Mouse (Mus musculus) gastrocnemius, postnatal 4 days (tissue): ENCODE data around the gene Defb6. TPM values are rescaled to one million over a fixed set of nuclear protein-coding genes. Genes with fewer than 3 reads are reported as not detected.

Experiments
- DNase-seq, 2 experiments: peaks; one replicate each; pipeline ENCODE4 v3.0.0; 2021 to 2022; ENCODE audit warnings: low spot score in 2 of 2, mixed read lengths in 2 of 2
- long read RNA-seq, 2 experiments: library from polyadenylated mRNA; stranded (forward); transcript quantifications; one replicate each; pipeline ENCODE4 v2.0.0; 2021
- total RNA-seq, 2 experiments: library from RNA; stranded (reverse); gene quantifications; 2 replicates each; pipeline ENCODE4 v1.2.3; 2021

Defb6 gene
- not detected for total RNA-seq
- long read RNA-seq, experiment 1, result 0 reads
- long read RNA-seq, experiment 2, result 0 reads

DNA sequence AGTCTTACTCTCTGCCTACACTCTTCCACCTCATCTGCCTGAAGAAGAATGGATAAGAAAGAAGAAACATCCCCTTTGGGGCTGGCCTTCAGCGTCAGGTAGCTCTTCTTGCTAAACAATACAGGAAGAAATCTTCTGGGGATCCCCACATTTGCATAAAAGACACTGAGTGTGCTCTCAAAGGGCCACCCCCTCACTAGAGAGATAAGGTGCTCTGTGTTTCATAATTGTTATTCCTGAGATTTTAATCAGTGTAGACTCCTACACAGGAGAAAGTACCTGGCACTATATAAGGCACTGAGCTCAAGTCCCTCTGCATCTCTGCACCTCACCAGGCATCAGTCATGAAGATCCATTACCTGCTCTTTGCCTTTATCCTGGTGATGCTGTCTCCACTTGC, at the start of gene Defb6:
Defb6 (plus strand) TSS at position 318 of the 400 bp plus-strand sequence.
- DNase-seq, result no peak

DNA sequence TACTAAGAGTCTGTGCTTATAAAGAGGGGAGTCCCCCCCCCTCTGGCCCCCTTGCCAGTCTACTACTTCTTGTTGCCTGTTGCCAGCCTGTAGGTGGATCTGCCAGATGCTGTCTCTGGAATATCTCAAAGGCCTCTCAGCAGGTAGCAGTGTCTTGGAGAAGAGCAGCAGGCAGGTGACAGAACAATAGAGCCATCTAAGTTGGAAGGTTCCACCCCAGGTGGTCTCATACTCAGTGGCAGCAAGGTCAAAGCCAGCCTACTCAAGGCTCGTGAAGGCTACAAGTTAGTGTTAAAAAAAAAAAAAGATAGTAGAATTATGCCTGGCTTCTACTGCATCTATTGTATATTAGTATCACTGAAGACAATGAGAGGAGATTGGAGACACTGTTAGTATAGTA, 12.8 kb downstream of the Defb6 start:
- DNase-seq, result no peak

DNA sequence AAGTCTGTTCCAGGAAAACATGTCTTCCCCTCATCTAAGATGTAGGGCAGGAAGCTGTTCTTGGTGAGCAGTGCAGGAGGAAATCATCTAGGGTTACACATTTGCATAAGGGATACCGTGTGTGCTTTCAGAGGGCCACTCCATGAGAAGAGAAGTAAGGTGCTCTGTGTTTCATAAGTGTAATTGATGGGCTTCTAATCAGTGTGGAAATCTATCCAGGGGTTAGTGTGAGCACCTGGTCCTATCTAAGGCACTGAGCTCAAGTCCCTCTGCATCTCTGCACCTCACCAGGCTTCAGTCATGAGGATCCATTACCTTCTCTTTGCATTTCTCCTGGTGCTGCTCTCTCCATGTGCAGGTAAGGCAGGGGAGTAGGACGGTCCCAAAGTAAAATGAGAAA, 14.3 kb downstream of the Defb6 start, which contains the start of gene Defb46:
Defb46 (plus strand) TSS at position 301 of the 400 bp plus-strand sequence.
- no peak for DNase-seq

GRCm38 (mm10) chr8:19247280-19247679, 22.0 kb downstream of the Defb6 start, which contains the start of gene Defb5:
Gene Defb5 (plus strand): TSS chr8:19247580.
- DNase-seq, result no peak

- DNase-seq, result no peak
Observed at GRCm38 (mm10) chr8:19258136-19258535, 32.9 kb downstream of the Defb6 start.

GRCm38 (mm10) chr8:19259667-19260066, 34.4 kb downstream of the Defb6 start:
- no peak for DNase-seq

Other genes starting within 250 kb of the Defb6 start
- gene Defb40, start 247.2 kb upstream of the Defb6 start, total RNA-seq, result not detected
- gene Defb37, start 234.4 kb upstream of the Defb6 start, total RNA-seq, result not detected
- not detected for gene Defb38, start 198.9 kb upstream of the Defb6 start, total RNA-seq
- gene Defb39, start 160.7 kb upstream of the Defb6 start, total RNA-seq, result not detected
- gene Defb12, start 110.6 kb upstream of the Defb6 start, total RNA-seq, result not detected
- not detected for gene Defb34, start 101.7 kb upstream of the Defb6 start, total RNA-seq
- gene Gm45826, start 84.7 kb upstream of the Defb6 start, total RNA-seq, result not detected
- not detected for gene Defb14, start 31.1 kb upstream of the Defb6 start, total RNA-seq
- not detected for gene Defb4, start 26.8 kb upstream of the Defb6 start, total RNA-seq
- not detected for gene Defb46, start 14.4 kb downstream of the Defb6 start, total RNA-seq
- gene Defb5, start 22.1 kb downstream of the Defb6 start, total RNA-seq, result not detected
- not detected for gene Defb3, start 67.9 kb downstream of the Defb6 start, total RNA-seq
- gene Defb8, start 222.1 kb downstream of the Defb6 start, total RNA-seq, result not detected